Mouse (Mus musculus) inflammation-experienced regulatory T-cells (primary cell): Measurements from ENCODE around the gene Slco2b1. TPM values are rescaled to one million over a fixed set of nuclear protein-coding genes. Genes with fewer than 3 reads are reported as not detected.

Experiments used
- polyA plus RNA-seq, 2 experiments: library from polyadenylated mRNA; unstranded; fragments of 100-300 nt; shearing (Covaris generic); gene quantifications; one replicate each; pipeline ENCODE4 v1.2.1; 2017

Slco2b1 gene
- not detected for polyA plus RNA-seq

DNA sequence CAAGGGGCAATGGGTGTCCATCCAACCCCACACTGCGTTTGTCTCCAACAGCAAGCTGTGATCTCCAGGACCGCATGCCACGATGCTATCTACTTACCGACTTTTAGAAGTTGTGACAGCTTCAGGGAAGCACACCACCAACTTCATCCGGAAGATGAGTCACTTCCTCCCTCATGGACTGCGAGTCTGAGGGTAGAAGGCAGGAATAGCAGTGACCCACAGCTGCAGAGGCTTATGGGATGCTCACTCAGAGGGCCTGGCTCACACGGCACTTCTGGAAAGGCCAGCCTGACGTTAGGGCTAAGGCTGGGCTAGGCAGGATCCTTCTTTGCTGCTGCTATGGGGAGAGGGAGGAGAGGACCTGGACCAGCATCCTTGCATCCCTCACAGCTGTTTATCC, at the start of gene Slco2b1:
Gene Slco2b1 (minus strand): TSS at position 175 of the 400 bp plus-strand sequence.

DNA sequence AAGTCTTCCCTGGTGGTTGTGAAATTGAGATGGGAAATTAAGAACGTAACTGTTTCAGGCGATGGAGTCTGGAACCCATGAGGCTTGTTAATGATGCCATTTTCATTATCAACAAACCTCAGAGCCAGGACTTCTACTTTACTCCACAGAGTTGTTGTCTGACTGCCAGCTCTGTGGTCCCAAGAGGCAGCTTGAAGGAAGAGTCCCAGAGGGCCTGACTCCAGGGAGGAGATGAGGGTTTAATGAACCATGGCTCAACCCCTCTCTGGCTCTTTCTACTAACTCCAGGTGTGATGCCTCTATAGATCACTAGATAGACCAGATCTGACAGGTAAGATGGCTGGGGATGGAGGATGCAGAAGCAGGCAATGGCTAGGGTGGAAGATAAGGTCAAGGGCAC, 18.8 kb upstream of the Slco2b1 start, which contains the start of gene Olfr520:
Gene Olfr520 (plus strand): TSS at position 301 of the 400 bp plus-strand sequence.

GRCm38 (mm10) chr7:99626376-99627270, 84.5 kb downstream of the Slco2b1 start, which contains the start of gene Tpbgl:
TSS of gene Tpbgl (minus strand) at chr7:99627103.

Other genes starting within 250 kb of the Slco2b1 start
- gene Klhl35, start 245.3 kb downstream of the Slco2b1 start, polyA plus RNA-seq = 1 to 10 TPM; 4.2 to 4.3 TPM
- gene Rps3, start 227.6 kb downstream of the Slco2b1 start, polyA plus RNA-seq = 1,000 to 10,000 TPM; 1,139 to 1,228 TPM
- gene Arrb1, start 175.9 kb downstream of the Slco2b1 start, polyA plus RNA-seq = 10 to 100 TPM; 12.5 to 15.5 TPM
- gene Tpbgl, start 84.2 kb downstream of the Slco2b1 start, polyA plus RNA-seq = 1 to 10 TPM; 2.3 to 2.8 TPM
- not detected for gene Olfr520, start 18.9 kb upstream of the Slco2b1 start, polyA plus RNA-seq
- not detected for gene Olfr521, start 52.2 kb upstream of the Slco2b1 start, polyA plus RNA-seq
- 10 to 100 TPM; 27.4 to 28.0 TPM for gene Neu3, start 117.1 kb upstream of the Slco2b1 start, polyA plus RNA-seq
- gene Xrra1, start 147.8 kb upstream of the Slco2b1 start, polyA plus RNA-seq = under 1 TPM in 1 of 2 experiments, not detected in 1; 0.30 TPM
- gene Spcs2, start 152.1 kb upstream of the Slco2b1 start, polyA plus RNA-seq = 100 to 1,000 TPM; 417 to 439 TPM